Mouse (Mus musculus) fibroblast of lung, adult 2 months (primary cell): Measurements from ENCODE around the gene Gm20388.

Source experiments
- DNase-seq: peaks from one replicate; pipeline ENCODE4 v3.0.0-alpha.2; 2011; ENCODE audit warnings: low read depth

Gene Gm20388

DNA sequence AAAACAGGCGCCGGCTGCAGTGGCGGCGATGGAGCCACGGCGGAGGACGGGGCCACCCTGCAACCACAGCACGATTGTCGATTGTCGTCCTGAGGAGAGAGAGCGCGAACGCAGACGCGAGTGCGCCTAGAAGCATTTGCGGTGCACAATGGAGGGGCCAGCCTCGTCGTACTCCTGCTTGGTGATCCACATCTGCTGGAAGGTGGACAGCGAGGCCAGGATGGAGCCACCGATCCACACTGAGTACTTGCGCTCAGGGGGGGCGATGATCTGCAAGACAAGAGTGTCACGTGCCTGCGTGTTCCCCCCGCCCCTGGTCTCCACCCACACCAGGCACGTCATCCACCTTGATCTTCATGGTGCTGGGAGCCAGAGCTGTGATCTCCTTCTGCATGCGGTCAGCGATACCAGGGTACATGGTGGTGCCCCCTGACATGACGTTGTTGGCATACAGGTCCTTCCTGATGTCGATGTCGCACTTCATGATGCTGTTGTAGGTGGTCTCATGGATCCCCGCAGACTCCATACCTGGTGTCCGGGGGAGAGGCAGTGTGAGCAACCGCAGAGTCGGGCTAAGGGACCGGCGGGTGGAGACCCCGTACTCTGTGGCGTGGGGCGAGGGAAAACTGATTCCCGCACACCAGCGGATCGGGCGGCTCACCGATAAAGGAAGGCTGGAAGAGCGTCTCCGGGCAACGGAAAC is 3981.4 kb downstream of the Gm20388 start:
- DNase-seq, result no peak

DNA sequence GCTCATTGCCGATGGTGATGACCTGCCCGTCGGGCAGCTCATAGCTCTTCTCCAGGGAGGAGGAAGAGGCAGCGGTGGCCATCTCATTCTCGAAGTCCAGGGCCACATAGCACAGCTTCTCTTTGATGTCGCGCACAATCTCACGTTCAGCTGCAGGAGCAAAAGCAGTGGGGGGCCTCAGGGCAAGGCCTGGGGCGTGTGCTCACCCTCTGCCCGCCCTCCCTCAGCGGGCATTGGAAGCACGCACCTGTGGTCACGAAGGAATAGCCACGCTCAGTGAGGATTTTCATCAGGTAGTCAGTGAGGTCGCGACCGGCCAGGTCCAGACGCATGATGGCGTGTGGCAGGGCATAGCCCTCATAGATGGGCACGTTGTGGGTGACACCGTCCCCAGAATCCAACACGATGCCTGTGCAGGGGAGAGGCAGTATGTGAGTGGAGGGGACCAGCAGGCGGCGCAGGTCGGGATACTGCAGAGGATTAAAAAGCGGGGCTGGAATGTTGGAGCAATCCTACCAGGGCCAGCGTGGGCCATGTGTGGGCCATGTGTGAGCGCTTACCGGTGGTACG is 3982.0 kb downstream of the Gm20388 start:
- DNase-seq, result no peak

- no peak for DNase-seq
Observed at GRCm38 (mm10) chr8:123893413-123893812, 3982.8 kb downstream of the Gm20388 start.

- no peak for DNase-seq
Observed at GRCm38 (mm10) chr8:123894502-123895097, 3984.0 kb downstream of the Gm20388 start, which contains the start of gene Acta1. Acta1 (minus strand) TSS chr8:123894751.

- DNase-seq, result no peak
Observed at GRCm38 (mm10) chr8:123895230-123895629, 3984.6 kb downstream of the Gm20388 start.

DNA sequence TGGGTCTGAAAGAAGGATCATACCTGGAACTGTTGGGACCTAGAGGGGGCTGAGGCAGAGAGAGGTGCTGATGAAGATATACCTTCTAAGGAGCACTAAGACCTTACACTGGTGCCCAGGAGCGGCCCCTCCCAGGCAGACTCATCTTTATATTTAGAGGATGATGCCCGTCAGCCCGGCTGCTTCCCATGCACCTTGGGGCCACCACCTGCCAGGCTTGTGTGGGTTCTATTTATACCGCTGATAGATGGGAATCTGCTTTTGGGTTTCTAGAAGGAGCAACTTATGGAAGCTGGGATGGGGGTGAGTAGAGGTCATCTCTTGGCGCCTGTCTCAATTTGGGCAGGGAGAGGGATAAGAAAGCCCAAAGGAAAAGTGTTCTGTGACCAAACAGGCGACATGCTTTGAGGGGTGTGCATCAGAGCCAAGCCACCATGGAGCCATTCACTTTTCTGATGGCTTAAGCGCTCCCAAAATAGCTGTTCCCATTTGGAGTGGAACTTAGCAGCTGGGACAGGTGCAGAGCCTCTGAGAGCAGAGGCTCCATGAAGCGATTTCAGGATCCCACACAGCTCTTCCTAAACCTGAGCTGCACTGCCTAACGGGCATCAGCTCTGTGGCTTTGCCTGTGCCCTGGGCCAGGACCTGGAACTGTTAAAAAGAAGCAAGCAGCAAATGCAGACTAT is 3985.2 kb downstream of the Gm20388 start:
- DNase-seq, result no peak

DNA sequence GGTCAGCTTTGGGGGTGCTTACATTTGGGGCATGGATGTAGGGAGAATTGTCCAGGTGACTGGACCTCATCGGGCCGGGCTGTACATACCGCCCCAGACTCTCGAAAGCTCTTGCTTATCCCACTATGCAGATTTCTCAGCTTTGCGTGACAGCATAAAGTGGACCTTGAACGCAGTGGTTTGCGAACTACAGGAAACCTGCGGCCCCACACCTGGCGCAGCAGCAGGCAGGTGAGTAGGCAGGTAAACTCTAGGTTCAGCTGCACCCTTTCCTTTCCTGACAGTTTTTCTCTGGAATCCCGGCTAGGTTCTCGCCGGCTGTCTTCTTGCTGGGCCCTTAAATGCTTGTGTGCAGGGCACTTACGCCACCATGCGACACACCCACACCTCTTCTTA is 3985.7 kb downstream of the Gm20388 start:
- DNase-seq, result no peak

DNA sequence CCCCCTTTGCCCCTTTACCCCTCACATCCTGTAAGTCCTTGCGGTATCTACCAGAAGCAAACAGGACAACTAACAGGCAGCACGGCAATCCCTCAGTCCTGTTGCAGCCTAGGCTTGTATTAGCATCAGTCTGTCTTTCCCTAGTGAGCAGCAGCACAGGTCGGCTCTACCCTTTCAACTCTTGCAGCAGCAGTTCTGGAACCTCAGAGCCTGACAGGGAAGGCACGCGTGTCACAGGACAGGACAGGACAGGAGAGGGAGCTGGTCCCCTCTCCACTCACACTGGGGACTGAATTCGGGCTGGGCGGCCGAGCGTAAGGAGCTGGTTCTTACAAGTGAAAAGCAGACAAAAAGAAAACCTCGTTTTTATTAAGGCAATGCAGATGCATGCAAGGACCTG is 3986.1 kb downstream of the Gm20388 start:
- DNase-seq, result no peak

GRCm38 (mm10) chr8:123898576-123898975 is 3987.9 kb downstream of the Gm20388 start:
- no peak for DNase-seq

- no peak for DNase-seq
Observed at GRCm38 (mm10) chr8:123899366-123899765, 3988.7 kb downstream of the Gm20388 start.

DNA sequence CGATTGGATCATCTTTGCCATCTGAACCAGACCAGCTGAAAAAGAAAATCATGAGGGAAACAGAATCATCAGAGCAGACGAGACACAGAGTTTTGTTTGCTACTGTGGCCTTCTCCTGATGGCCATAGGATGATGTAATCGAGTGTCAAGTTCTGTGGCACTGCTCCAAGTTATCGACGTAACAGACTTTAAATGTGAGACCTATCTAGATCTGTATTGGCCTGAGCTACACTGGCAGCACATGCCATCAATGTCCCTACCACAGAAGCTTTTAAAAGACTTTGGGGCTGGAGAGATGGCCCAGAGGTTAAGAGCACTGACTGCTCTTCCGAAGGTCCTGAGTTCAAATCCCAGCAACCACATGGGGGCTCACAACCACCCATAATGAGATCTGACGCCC is 3992.0 kb downstream of the Gm20388 start:
- no peak for DNase-seq

GRCm38 (mm10) chr8:123907604-123908003 is 3997.0 kb downstream of the Gm20388 start:
- DNase-seq, result no peak

- no peak for DNase-seq
Observed at GRCm38 (mm10) chr8:123912265-123912664, 4001.6 kb downstream of the Gm20388 start.

DNA sequence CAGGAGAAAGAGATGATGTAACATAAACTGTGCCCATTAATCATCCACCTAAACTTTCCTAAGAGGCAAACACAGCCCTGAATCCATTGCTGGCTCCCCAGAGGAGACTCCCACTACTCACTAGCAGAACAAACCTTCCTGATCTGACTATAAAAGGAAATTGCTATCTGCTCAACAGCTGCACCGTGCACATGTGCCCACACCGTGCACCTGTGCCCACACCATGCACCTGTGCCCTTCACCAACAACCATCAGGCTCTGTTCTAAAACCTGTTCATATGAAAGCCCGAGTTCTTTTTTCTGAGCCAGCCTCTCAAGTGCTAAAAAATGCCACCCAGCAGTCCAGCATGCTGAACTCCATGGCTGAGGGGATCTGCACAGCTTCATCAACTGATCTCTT is 4004.0 kb downstream of the Gm20388 start:
- DNase-seq, result no peak

- DNase-seq, result peak; percentile 79
Observed at GRCm38 (mm10) chr8:123924719-123925118, 4014.1 kb downstream of the Gm20388 start.

- no peak for DNase-seq
Observed at GRCm38 (mm10) chr8:123925671-123926070, 4015.0 kb downstream of the Gm20388 start.

- no peak for DNase-seq
Observed at GRCm38 (mm10) chr8:123929026-123929425, 4018.4 kb downstream of the Gm20388 start.

GRCm38 (mm10) chr8:123948942-123949685 is 4038.5 kb downstream of the Gm20388 start, which contains the start of gene Nup133:
Nup133 (minus strand) TSS chr8:123949265.
- DNase-seq, result peak; percentile 93

DNA sequence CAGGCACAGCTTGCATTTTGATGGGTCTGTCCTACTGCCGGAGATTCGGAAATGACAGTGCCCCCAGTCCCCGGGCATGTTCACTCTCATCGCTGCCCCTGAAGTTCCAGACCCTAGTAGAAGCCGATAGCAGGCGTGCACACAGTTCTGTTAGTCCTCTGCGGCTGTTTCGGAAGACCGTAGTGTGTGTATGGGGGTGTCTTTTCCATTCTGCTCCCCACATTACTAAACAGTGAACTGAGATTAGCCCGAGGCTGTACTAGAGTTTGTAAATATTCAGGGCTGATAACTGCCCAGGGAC is 4039.0 kb downstream of the Gm20388 start:
- DNase-seq, result no peak

GRCm38 (mm10) chr8:123950077-123950802 is 4039.6 kb downstream of the Gm20388 start:
- peak; percentile 55 for DNase-seq

GRCm38 (mm10) chr8:123953686-123954085 is 4043.0 kb downstream of the Gm20388 start:
- no peak for DNase-seq

DNA sequence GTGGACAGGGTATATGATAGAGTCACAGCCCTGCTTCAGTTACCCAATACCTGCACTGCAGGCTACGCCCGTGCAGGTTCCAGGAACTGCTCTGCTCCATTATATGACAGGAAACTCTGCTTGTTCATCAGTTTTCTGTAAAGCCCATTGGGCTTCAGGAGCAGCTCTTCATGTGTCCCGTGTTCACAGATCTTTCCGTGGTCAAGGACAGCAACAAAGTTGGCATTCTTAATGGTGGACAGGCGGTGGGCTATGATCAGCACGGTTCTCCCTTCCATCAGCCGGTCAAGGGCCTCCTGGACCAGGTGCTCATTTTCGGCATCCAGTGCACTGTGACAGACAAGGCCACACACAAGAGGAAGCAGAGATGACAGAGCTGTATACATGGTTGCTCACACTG is 4043.6 kb downstream of the Gm20388 start:
- no peak for DNase-seq
